In genomic region chr6:91128996-91129395, GRCm38 (mm10) we compare ENCODE assay signal across 13 mouse cellular contexts. TPM values are rescaled to one million over a fixed set of nuclear protein-coding genes. Genes with fewer than 3 reads are reported as not detected.
DNase-seq lines count a peak whose midpoint lies in the region; ATAC-seq and TF ChIP-seq lines count a peak whose summit lies in the region.
"Had no signal": no experiment of that assay in that cellular context is flagged by ENCODE, and none has a peak within 500 bp of the region (broad histone marks: within the 10 kb centered on the region; RNA-seq: fewer than 3 reads in every experiment).

No protein-coding gene starts in this region.

- no peak overlapping the region for H3K4me2 ChIP-seq in hindbrain, postnatal 0 days (ENCODE audit: low read depth, low read length)
- H3K4me2 ChIP-seq in hindbrain, embryonic 14.5 days (replicated peaks): no peak overlapping the region
- no peak overlapping the region for H3K4me2 ChIP-seq in midbrain, postnatal 0 days (ENCODE audit: low read depth, low read length, poor library complexity, severe bottlenecking)
- H3K4me2 ChIP-seq in midbrain, embryonic 15.5 days: no peak overlapping the region
- H3K4me2 ChIP-seq in hindbrain, embryonic 11.5 days (replicated peaks; ENCODE audit: low read depth, low read length): no peak overlapping the region
- H3K4me2 ChIP-seq: hindbrain, embryonic 15.5 days had no signal

- H3K9ac ChIP-seq in hindbrain, postnatal 0 days (replicated peaks; ENCODE audit: low read length): no peak overlapping the region
- H3K9ac ChIP-seq in hindbrain, embryonic 14.5 days: no peak overlapping the region
- H3K9ac ChIP-seq in midbrain, postnatal 0 days (replicated peaks; ENCODE audit: low read length, poor library complexity, severe bottlenecking): no peak overlapping the region
- H3K9ac ChIP-seq in midbrain, embryonic 15.5 days: no peak overlapping the region
- H3K9ac ChIP-seq in hindbrain, embryonic 11.5 days (ENCODE audit: low read depth, low read length): no peak overlapping the region
- H3K9ac ChIP-seq: hindbrain, embryonic 15.5 days had no signal

- no peaks in the 10 kb centered on the region for H3K27me3 ChIP-seq in hindbrain, postnatal 0 days (ENCODE audit: insufficient read depth, low read length)
- no peaks in the 10 kb centered on the region for H3K27me3 ChIP-seq in hindbrain, embryonic 14.5 days (ENCODE audit: control insufficient read depth, insufficient read depth, low read length)
- no peaks in the 10 kb centered on the region for H3K27me3 ChIP-seq in midbrain, postnatal 0 days (ENCODE audit: insufficient read depth, low read length)
- H3K27me3 ChIP-seq in midbrain, embryonic 15.5 days (replicated peaks): no peaks in the 10 kb centered on the region
- H3K27me3 ChIP-seq in hindbrain, embryonic 11.5 days (ENCODE audit: control insufficient read depth, insufficient read depth, low read length): no peaks in the 10 kb centered on the region
- H3K27me3 ChIP-seq: hindbrain, embryonic 15.5 days had no signal

- no peaks in the 10 kb centered on the region for H3K36me3 ChIP-seq in hindbrain, postnatal 0 days (ENCODE audit: insufficient read depth, low read length)
- no peaks in the 10 kb centered on the region for H3K36me3 ChIP-seq in hindbrain, embryonic 14.5 days (replicated peaks; ENCODE audit: control insufficient read depth, insufficient read depth)
- H3K36me3 ChIP-seq in midbrain, postnatal 0 days (ENCODE audit: insufficient read depth, low read length): no peaks in the 10 kb centered on the region
- H3K36me3 ChIP-seq in midbrain, embryonic 15.5 days (replicated peaks): no peaks in the 10 kb centered on the region
- H3K36me3 ChIP-seq in hindbrain, embryonic 11.5 days (ENCODE audit: control insufficient read depth, insufficient read depth, low read length): no peaks in the 10 kb centered on the region
- H3K36me3 ChIP-seq: heart, embryonic 10.5 days; hindbrain, embryonic 15.5 days; limb, embryonic 10.5 days had no signal

- no peak overlapping the region for H3K4me3 ChIP-seq in hindbrain, postnatal 0 days (ENCODE audit: low read length)
- no peak overlapping the region for H3K4me3 ChIP-seq in hindbrain, embryonic 14.5 days (replicated peaks; ENCODE audit: low read length)
- no peak overlapping the region for H3K4me3 ChIP-seq in midbrain, postnatal 0 days (ENCODE audit: low read depth, low read length)
- no peak overlapping the region for H3K4me3 ChIP-seq in midbrain, embryonic 15.5 days
- no peak overlapping the region for H3K4me3 ChIP-seq in bone marrow, adult 2 months (replicated peaks; ENCODE audit: control insufficient read depth, low read depth, low read length)
- H3K4me3 ChIP-seq in hindbrain, embryonic 11.5 days (ENCODE audit: low read depth, low read length): no peak overlapping the region
- H3K4me3 ChIP-seq: erythroblast, embryonic 14.5 days; heart, embryonic 10.5 days; hindbrain, embryonic 15.5 days; limb, embryonic 10.5 days had no signal

- no peak for DNase-seq in hindbrain, postnatal 0 days (ENCODE audit: low spot score)
- DNase-seq in hindbrain, embryonic 14.5 days (ENCODE audit: low spot score): no peak
- no peak for DNase-seq in midbrain, postnatal 0 days (ENCODE audit: low spot score)
- peak; percentile 63 for DNase-seq in thymus, postnatal 4 days
- no peak for DNase-seq in hindbrain, embryonic 11.5 days (ENCODE audit: low spot score)
- DNase-seq in kidney, adult 9 months: no peak

- no peak overlapping the region for H3K27ac ChIP-seq in hindbrain, postnatal 0 days
- no peak overlapping the region for H3K27ac ChIP-seq in hindbrain, embryonic 14.5 days
- H3K27ac ChIP-seq in midbrain, postnatal 0 days (ENCODE audit: low read depth, low read length): no peak overlapping the region
- H3K27ac ChIP-seq in midbrain, embryonic 15.5 days: no peak overlapping the region
- no peak overlapping the region for H3K27ac ChIP-seq in bone marrow, adult 2 months (ENCODE audit: control insufficient read depth, insufficient read depth, low read depth, low read length, poor library complexity)
- H3K27ac ChIP-seq in hindbrain, embryonic 11.5 days (ENCODE audit: low read depth, low read length): no peak overlapping the region
- H3K27ac ChIP-seq: heart, embryonic 10.5 days; hindbrain, embryonic 15.5 days; limb, embryonic 10.5 days had no signal

- no peaks in the 10 kb centered on the region for H3K9me3 ChIP-seq in hindbrain, postnatal 0 days (ENCODE audit: low read length)
- no peaks in the 10 kb centered on the region for H3K9me3 ChIP-seq in hindbrain, embryonic 14.5 days (ENCODE audit: control insufficient read depth, low read length)
- H3K9me3 ChIP-seq in midbrain, postnatal 0 days (ENCODE audit: low read length): no peaks in the 10 kb centered on the region
- no peaks in the 10 kb centered on the region for H3K9me3 ChIP-seq in midbrain, embryonic 15.5 days
- H3K9me3 ChIP-seq in hindbrain, embryonic 11.5 days (ENCODE audit: control insufficient read depth, low read length): no peaks in the 10 kb centered on the region
- H3K9me3 ChIP-seq: heart, embryonic 10.5 days; hindbrain, embryonic 15.5 days; limb, embryonic 10.5 days had no signal

- ATAC-seq in hindbrain, postnatal 0 days: no peak
- no peak for ATAC-seq in hindbrain, embryonic 14.5 days (ENCODE audit: low FRiP score)
- no peak for ATAC-seq in midbrain, postnatal 0 days (ENCODE audit: low FRiP score)
- ATAC-seq in midbrain, embryonic 15.5 days (replicated peaks): no peak
- ATAC-seq in hindbrain, embryonic 11.5 days (ENCODE audit: low FRiP score): no peak

- 55% methylated on average over 4 of the region's 4 CpGs for WGBS in hindbrain, postnatal 0 days
- WGBS in hindbrain, embryonic 14.5 days: 41% methylated on average over 4 of the region's 4 CpGs
- WGBS in midbrain, postnatal 0 days: 46% methylated on average over 4 of the region's 4 CpGs
- WGBS in midbrain, embryonic 15.5 days: 56% methylated on average over 4 of the region's 4 CpGs
- WGBS in bone marrow, adult 2 months: 67% methylated on average over 4 of the region's 4 CpGs
- 48% methylated on average over 4 of the region's 4 CpGs for WGBS in hindbrain, embryonic 11.5 days

- no peaks in the 10 kb centered on the region for H3K4me1 ChIP-seq in hindbrain, postnatal 0 days (ENCODE audit: insufficient read depth, low read length)
- no peaks in the 10 kb centered on the region for H3K4me1 ChIP-seq in hindbrain, embryonic 14.5 days (replicated peaks; ENCODE audit: control insufficient read depth, insufficient read depth, low read length)
- H3K4me1 ChIP-seq in midbrain, postnatal 0 days (ENCODE audit: insufficient read depth, low read length): no peaks in the 10 kb centered on the region
- H3K4me1 ChIP-seq in midbrain, embryonic 15.5 days: no peaks in the 10 kb centered on the region
- H3K4me1 ChIP-seq in bone marrow, adult 2 months (ENCODE audit: control insufficient read depth, insufficient read depth, low read length): no peaks in the 10 kb centered on the region; the same call in 1 of the 2 replicates
- no peaks in the 10 kb centered on the region for H3K4me1 ChIP-seq in hindbrain, embryonic 11.5 days (replicated peaks; ENCODE audit: control insufficient read depth, insufficient read depth, low read length)
- H3K4me1 ChIP-seq: hindbrain, embryonic 15.5 days; limb, embryonic 10.5 days had no signal

- no peak for TF ChIP-seq POLR2A in bone marrow, adult 2 months (IDR thresholded peaks at IDR 0.05; ENCODE audit: borderline replicate concordance, control insufficient read depth, low read depth, low read length)

- TF ChIP-seq CTCF in hindbrain, postnatal 0 days (IDR thresholded peaks at IDR 0.05; ENCODE audit: low read depth): peak; percentile 21; the same call in 1 of the 2 replicates
- TF ChIP-seq CTCF in midbrain, postnatal 0 days (IDR thresholded peaks at IDR 0.05): peak; percentile 26; the same call in 1 of the 2 replicates
- TF ChIP-seq CTCF in bone marrow, adult 2 months (IDR thresholded peaks at IDR 0.05; ENCODE audit: control insufficient read depth, insufficient read depth, low read length): peak; percentile 42; the same call in 1 of the 2 replicates

RNA-seq across cellular contexts. Expression of gene Nup210, which starts 12.4 kb away (rescaled TPM):
- 63.0 and 76.0 TPM in 2 replicates for total RNA-seq in hindbrain, postnatal 0 days (2014; rRNA removed)
- 14.7 and 15.6 TPM in 2 replicates for polyA plus RNA-seq in hindbrain, postnatal 0 days (2015; fragmentation: Nextera tagmentation; extraction: Ambion mirVana)
- 23.3 TPM in 2 replicates for polyA plus RNA-seq in hindbrain, embryonic 14.5 days (2014; fragmentation: Nextera tagmentation; extraction: Ambion mirVana)
- 58.3 and 67.8 TPM in 2 replicates for total RNA-seq in midbrain, postnatal 0 days (2014; rRNA removed)
- 16.2 and 17.2 TPM in 2 replicates for polyA plus RNA-seq in midbrain, postnatal 0 days (2015; fragmentation: Nextera tagmentation; extraction: Ambion mirVana)
- polyA plus RNA-seq in midbrain, embryonic 15.5 days (2015; fragmentation: Nextera tagmentation; extraction: Ambion mirVana): 22.0 and 22.5 TPM in 2 replicates
- polyA plus RNA-seq in bone marrow, adult 2 months (2011; ENCODE audit: insufficient read depth, insufficient read length, low replicate concordance, missing spikeins): 58.4 and 111 TPM in 2 replicates
- polyA plus RNA-seq in hindbrain, embryonic 11.5 days (2014; fragmentation: Nextera tagmentation; extraction: Ambion mirVana): 11.9 and 12.3 TPM in 2 replicates
- polyA plus RNA-seq: C2C12 had no signal

RNA-seq across cellular contexts. Expression of gene Hdac11, which starts 27.5 kb away (rescaled TPM):
- 100 and 111 TPM in 2 replicates for total RNA-seq in hindbrain, postnatal 0 days (2014; rRNA removed)
- polyA plus RNA-seq in hindbrain, postnatal 0 days (2015; fragmentation: Nextera tagmentation; extraction: Ambion mirVana): 50.1 and 50.7 TPM in 2 replicates
- polyA plus RNA-seq in hindbrain, embryonic 14.5 days (2014; fragmentation: Nextera tagmentation; extraction: Ambion mirVana): 42.7 and 50.1 TPM in 2 replicates
- total RNA-seq in midbrain, postnatal 0 days (2014; rRNA removed): 104 and 121 TPM in 2 replicates
- polyA plus RNA-seq in midbrain, postnatal 0 days (2015; fragmentation: Nextera tagmentation; extraction: Ambion mirVana): 55.2 and 59.1 TPM in 2 replicates
- polyA plus RNA-seq in midbrain, embryonic 15.5 days (2015; fragmentation: Nextera tagmentation; extraction: Ambion mirVana): 46.5 and 49.4 TPM in 2 replicates
- polyA plus RNA-seq in bone marrow, adult 2 months (2011; ENCODE audit: insufficient read depth, insufficient read length, low replicate concordance, missing spikeins): 5.9 and 7.6 TPM in 2 replicates
- polyA plus RNA-seq in hindbrain, embryonic 11.5 days (2014; fragmentation: Nextera tagmentation; extraction: Ambion mirVana): 13.2 and 14.5 TPM in 2 replicates
